Comparison of ENCODE assay signal across 8 mouse cellular contexts in genomic region chr4:133584059-133584951, GRCm38 (mm10). TPM values are rescaled to one million over a fixed set of nuclear protein-coding genes. Genes with fewer than 3 reads are reported as not detected.
DNase-seq lines count a peak whose midpoint lies in the region; ATAC-seq lines count a peak whose summit lies in the region.

Gene Gpn2, plus strand, starts transcription at chr4:133584362.

- 2% methylated on average over 65 of the region's 65 CpGs for WGBS in hindbrain, embryonic 16.5 days

- peak within 1 kb of the TSS; percentile 100 for H3K4me2 ChIP-seq in hindbrain, embryonic 16.5 days (ENCODE audit: low read length)

- peak; percentile 92 for ATAC-seq in hindbrain, embryonic 16.5 days

- peak within 1 kb of the TSS; percentile 85 for H3K4me3 ChIP-seq in hindbrain, embryonic 16.5 days (ENCODE audit: low read length)

- peaks cover 12% of the 10 kb centered on the region for H3K4me1 ChIP-seq in hindbrain, embryonic 16.5 days (ENCODE audit: control insufficient read depth, insufficient read depth, low read depth, low read length)

- DNase-seq in ZHBTc4 (ENCODE audit: low read depth, low spot score): peak; percentile 94
- DNase-seq in cerebellum, postnatal 36 days: peak; percentile 75 to 79
- peak; percentile 77 for DNase-seq in gastrocnemius, adult 18-20 months (ENCODE audit: low spot score)
- peak; percentile 87 to 89 for DNase-seq in left cerebral cortex, adult 18-20 months (ENCODE audit: low spot score in 2 of 2)
- DNase-seq in lung, postnatal 4 days: peak; percentile 84 to 87
- DNase-seq in retina, postnatal 7 days (ENCODE audit: low read depth, low spot score): peak; percentile 75
- DNase-seq in urinary bladder, adult 2 months (ENCODE audit: low spot score): peak; percentile 52

- H3K9me3 ChIP-seq in hindbrain, embryonic 16.5 days (ENCODE audit: control insufficient read depth, low read length): no peaks in the 10 kb centered on the region

- peak within 1 kb of the TSS; percentile 91 for H3K9ac ChIP-seq in hindbrain, embryonic 16.5 days (ENCODE audit: low read depth, low read length)

- H3K27ac ChIP-seq in hindbrain, embryonic 16.5 days (ENCODE audit: low read depth, low read length): peak within 1 kb of the TSS; percentile 85

- peaks cover 28% of the 10 kb centered on the region for H3K36me3 ChIP-seq in hindbrain, embryonic 16.5 days (ENCODE audit: control insufficient read depth, insufficient read depth, low read length)

- no peaks in the 10 kb centered on the region for H3K27me3 ChIP-seq in hindbrain, embryonic 16.5 days (replicated peaks; ENCODE audit: control insufficient read depth, insufficient read depth, low read length)

RNA-seq across cellular contexts. Expression of gene Gpn2, which starts in this region (rescaled TPM):
- 1 to 10 TPM; 5.8 to 5.9 TPM for total RNA-seq in gastrocnemius, adult 18-20 months (2021)
- 16.6 and 16.9 TPM in 2 replicates for polyA plus RNA-seq in hindbrain, embryonic 16.5 days (2015; fragmentation: Nextera tagmentation; extraction: Ambion mirVana)
- total RNA-seq in left cerebral cortex, adult 18-20 months (2021): 10 to 100 TPM in 1 of 2 experiments, 1 to 10 TPM in 1; 9.9 to 11.6 TPM
- 20.5 and 25.2 TPM in 2 replicates for polyA plus RNA-seq in urinary bladder, adult 2 months (2012; rRNA removed)

Comparison
In these comparisons a context has a peak if more than half of its experiments do, and no peak if none do; other contexts are left out.
1. Peak in every context shown above with its lines: DNase-seq, ATAC-seq, H3K4me3 ChIP-seq and H3K27ac ChIP-seq.